Mouse (Mus musculus) heart, postnatal 10 days (tissue): Measurements from ENCODE around the gene Akr1c20. TPM values are rescaled to one million over a fixed set of nuclear protein-coding genes. Genes with fewer than 3 reads are reported as not detected.

Source experiments
- DNase-seq, 2 experiments: peaks; one replicate each; pipeline ENCODE4 v3.0.0; 2021
- intact Hi-C: fragments of 180-260 bp; cut with DNase I; formaldehyde crosslinking; loops from one replicate; pipeline ENCODE4 v1.15.1; 2025
- total RNA-seq, 2 experiments: library from RNA; stranded (reverse); gene quantifications; 2 replicates each; pipeline ENCODE4 v1.2.3; 2021

Gene Akr1c20
- not detected for total RNA-seq

DNA sequence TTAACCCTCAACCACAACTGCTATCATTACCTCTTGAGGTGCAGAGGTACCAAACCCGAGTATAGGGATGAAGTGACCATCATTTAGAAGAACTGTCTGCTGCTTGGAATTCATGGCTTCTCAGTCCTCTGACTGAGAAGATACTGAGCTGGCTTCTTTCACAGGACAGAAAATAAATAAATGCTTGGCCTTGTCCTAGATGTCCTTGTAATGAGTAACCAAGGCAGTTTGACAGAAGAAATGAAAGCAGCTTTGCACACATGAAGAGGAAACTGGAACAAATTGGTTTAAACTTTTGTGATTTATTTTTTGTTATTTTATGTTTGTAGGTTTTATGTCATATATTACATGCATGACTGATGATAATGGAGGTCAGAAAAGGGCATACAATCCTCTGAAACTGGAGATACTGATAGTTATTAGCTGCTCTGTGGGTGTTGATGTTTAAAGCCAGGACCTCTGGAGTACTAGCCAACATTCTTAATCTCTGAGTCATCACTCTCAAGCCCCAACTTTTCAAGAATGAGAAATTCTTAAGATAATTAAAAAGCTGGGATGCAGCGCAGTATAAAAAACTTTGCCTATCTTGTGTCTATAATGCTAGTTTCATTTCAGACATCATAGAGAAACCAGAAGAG is at the start of gene Akr1c20:
Akr1c20 (minus strand) TSS at position 145 of the 638 bp plus-strand sequence.
- peak in 1 of 2 experiments; percentile 6 for DNase-seq
- intact Hi-C loops: no loop called here

DNA sequence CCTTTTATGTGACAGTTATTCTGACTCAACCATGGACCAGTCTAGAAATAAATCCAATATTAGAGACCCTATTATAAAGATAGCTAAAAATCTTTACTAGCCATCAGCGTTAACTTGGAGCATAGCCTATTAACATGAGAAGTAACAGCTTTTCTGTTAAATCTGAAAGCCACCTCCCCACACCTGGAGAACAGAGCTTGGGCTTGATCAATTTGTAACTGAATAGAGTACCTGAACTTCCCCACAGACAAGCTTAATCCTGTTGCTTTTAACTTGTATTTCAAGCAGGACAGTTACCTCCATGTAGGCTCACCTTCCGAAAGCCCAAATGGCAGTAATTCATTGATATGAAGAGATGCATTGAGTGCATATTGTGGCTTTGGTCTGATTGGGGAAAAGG is 42.9 kb upstream of the Akr1c20 start:
- intact Hi-C loops: no loop called here
- no peak for DNase-seq

DNA sequence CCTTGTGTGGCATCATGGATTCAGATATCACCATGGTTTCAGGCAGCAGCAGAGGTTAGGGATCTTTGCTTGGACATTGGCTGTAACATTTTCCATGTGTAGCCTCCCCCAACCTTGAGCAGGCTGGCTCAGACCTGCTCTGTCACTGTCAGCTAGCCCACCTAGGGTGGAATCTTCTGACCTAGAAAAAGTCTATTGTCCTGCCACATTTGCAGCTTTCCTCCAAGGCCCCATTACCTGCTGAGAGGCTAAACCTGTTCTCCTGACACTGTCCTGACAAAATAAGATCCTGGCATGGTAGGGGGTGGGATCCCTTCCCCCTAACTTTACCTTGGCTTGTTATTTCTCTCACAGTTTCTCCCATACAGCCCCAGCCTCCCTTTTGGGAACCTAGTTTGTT is 37.4 kb upstream of the Akr1c20 start:
- intact Hi-C loops: no loop called here
- no peak for DNase-seq

DNA sequence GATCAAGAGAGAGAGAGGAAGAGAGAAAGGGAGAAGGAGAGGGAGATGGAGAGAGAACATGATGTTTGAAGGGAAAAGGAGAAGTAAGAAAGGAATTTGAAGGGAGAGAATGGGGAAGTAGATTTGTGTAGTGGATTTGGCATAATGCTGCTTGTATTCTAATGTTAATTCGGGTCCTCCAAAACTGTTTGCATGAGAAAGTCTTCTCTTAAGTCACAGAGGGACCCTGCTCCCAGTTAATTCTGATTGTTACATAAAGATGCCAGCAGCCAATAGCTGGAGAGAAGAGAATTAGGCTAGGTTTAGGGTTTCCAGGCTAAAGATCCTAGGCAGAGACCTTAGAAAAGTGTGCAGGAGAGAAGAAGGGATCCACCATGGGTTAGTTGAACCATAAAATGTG is 36.0 kb upstream of the Akr1c20 start:
- intact Hi-C loops: no loop called here

DNA sequence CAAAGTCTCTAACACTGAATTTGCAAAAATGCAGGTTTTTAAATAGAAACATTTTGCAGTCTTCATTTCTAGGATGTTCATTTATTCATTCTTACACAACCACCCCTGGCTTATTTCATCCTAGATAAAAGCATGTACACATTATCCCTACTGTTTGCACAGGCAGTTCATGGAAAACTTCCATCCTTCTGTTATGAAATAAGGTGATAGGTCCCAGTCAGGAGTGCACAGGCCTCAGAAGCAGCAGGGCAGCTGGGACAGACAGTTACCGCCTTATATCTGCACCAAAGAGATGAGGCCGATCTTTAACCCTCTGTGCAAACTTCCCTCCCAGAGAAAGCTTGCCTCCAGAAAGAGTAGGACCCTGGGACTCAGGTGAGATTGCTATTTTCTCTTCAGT is 8.3 kb downstream of the Akr1c20 start:
- no peak for DNase-seq
- intact Hi-C loops: no loop called here

More for the DNA sequence above, 36.0 kb upstream of the Akr1c20 start:
- no peak for DNase-seq

DNA sequence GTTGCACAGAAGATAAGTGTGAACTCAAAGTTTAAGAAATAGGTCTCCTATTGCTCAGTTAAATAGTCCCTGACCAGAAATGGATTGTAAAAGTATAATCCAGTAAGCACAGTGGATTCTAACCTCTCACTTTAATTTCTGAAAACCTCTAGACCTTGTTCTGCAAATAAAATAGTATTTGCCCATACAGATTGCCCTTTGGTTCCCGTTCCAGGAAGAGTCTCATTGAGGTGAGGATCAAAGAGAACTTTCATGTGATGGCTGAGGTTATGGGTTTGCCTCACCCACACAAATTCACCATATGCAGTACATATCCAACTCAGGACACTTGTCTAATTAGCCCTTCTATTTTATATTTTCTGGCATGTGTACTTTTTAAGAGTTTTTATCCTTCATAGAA is 55.2 kb downstream of the Akr1c20 start:
- intact Hi-C loops: no loop called here
- no peak for DNase-seq

DNA sequence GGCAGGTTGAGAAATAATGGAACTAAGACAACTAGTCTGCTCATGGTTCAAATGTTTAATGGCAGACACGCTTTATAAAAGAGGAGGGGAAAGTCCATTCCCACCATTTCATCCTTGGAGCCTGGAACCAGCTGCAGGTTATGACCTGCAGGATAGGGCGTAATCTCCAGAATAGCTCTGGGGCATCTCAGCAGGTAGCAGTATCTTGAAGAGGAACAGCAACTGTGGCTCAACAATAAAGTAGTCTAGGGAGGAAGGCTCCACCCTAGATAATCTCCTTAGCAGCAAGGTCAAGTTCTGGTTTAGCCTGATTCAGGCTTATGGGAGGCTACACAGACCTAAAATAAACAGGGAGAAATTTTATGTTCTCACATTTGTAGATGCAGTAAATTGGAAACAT is 57.5 kb downstream of the Akr1c20 start:
- no peak for DNase-seq
- intact Hi-C loops: no loop called here

Other genes with a start within 250 kb of the Akr1c20 start
- gene Akr1c12, start 243.9 kb downstream of the Akr1c20 start, total RNA-seq: not detected
- not detected for gene Akr1c6, start 89.0 kb downstream of the Akr1c20 start, total RNA-seq
- gene Akr1c21, start 50.7 kb upstream of the Akr1c20 start, total RNA-seq: not detected
- gene Akr1e1, start 85.8 kb upstream of the Akr1c20 start, total RNA-seq: 10 to 100 TPM; 17.7 to 20.3 TPM